Mouse (Mus musculus): ENCODE results near the gene Ube4b. TPM values are rescaled to one million over a fixed set of nuclear protein-coding genes. Genes with fewer than 3 reads are reported as not detected.

The Ube4b gene
- total and polyA plus RNA-seq, 2 experiments from 2014 or later = 47.6 to 93.3 TPM

GRCm38 (mm10) chr4:149361051-149361450, 65.5 kb downstream of the Ube4b start:
- DNase-seq = no peak

GRCm38 (mm10) chr4:149360647-149361046, 65.9 kb downstream of the Ube4b start:
- Histone ChIP-seq H3K9ac (no peak overlapping the region), H3K4me2 (ENCODE audit: low read depth) (no peak overlapping the region), H3K4me1 (ENCODE audit: insufficient read depth) (no peaks in the 10 kb centered on the region), H3K9me3 (ENCODE audit: low read length) (no peaks in the 10 kb centered on the region), H3K4me3 (ENCODE audit: low read depth, low read length) (no peak overlapping the region), H3K36me3 (ENCODE audit: insufficient read depth) (peaks cover 75% of the 10 kb centered on the region), H3K27ac (ENCODE audit: low read depth, low read length) (no peak overlapping the region), H3K27me3 (ENCODE audit: insufficient read depth, low read length) (no peaks in the 10 kb centered on the region)
- no peak for TF ChIP-seq CTCF (IDR thresholded peaks at IDR 0.05; ENCODE audit: low read depth)
- 97% methylated on average over 5 of the region's 5 CpGs for WGBS
- ATAC-seq = no peak
- no peak for DNase-seq

More at GRCm38 (mm10) chr4:149361051-149361450, 65.5 kb downstream of the Ube4b start:
- no peaks in the 10 kb centered on the region for H3K4me1 ChIP-seq (ENCODE audit: insufficient read depth)
- H3K9me3 ChIP-seq (ENCODE audit: low read length) = no peaks in the 10 kb centered on the region
- H3K36me3 ChIP-seq (ENCODE audit: insufficient read depth) = peaks cover 71% of the 10 kb centered on the region
- H3K4me2 ChIP-seq (ENCODE audit: low read depth) = no peak overlapping the region
- no peak overlapping the region for H3K9ac ChIP-seq
- no peak for ATAC-seq
- H3K27me3 ChIP-seq (ENCODE audit: insufficient read depth, low read length) = no peaks in the 10 kb centered on the region
- H3K4me3 ChIP-seq (ENCODE audit: low read depth, low read length) = no peak overlapping the region
- WGBS = 60% methylated on average over 6 of the region's 6 CpGs
- no peak for TF ChIP-seq CTCF (IDR thresholded peaks at IDR 0.05; ENCODE audit: low read depth)
- no peak overlapping the region for H3K27ac ChIP-seq (ENCODE audit: low read depth, low read length)

GRCm38 (mm10) chr4:149357982-149358381, 68.6 kb downstream of the Ube4b start:
- WGBS = 95% methylated on average over 5 of the region's 5 CpGs
- ATAC-seq (no peak), DNase-seq (no peak)
- no peaks in the 10 kb centered on the region for H3K4me1 ChIP-seq (ENCODE audit: insufficient read depth)
- no peak for TF ChIP-seq CTCF (IDR thresholded peaks at IDR 0.05; ENCODE audit: low read depth)
- no peaks in the 10 kb centered on the region for H3K27me3 ChIP-seq (ENCODE audit: insufficient read depth, low read length)
- no peaks in the 10 kb centered on the region for H3K9me3 ChIP-seq (ENCODE audit: low read length)
- no peak overlapping the region for H3K4me2 ChIP-seq (ENCODE audit: low read depth)
- no peak overlapping the region for H3K9ac ChIP-seq
- H3K36me3 ChIP-seq (ENCODE audit: insufficient read depth) = peaks cover 81% of the 10 kb centered on the region
- no peak overlapping the region for H3K4me3 ChIP-seq (ENCODE audit: low read depth, low read length)
- no peak overlapping the region for H3K27ac ChIP-seq (ENCODE audit: low read depth, low read length)

- Histone ChIP-seq H3K9ac (no peak overlapping the region), H3K36me3 (ENCODE audit: insufficient read depth) (peaks cover 84% of the 10 kb centered on the region), H3K4me1 (ENCODE audit: insufficient read depth) (no peaks in the 10 kb centered on the region), H3K4me2 (ENCODE audit: low read depth) (no peak overlapping the region), H3K4me3 (ENCODE audit: low read depth, low read length) (no peak overlapping the region), H3K27ac (ENCODE audit: low read depth, low read length) (no peak overlapping the region), H3K27me3 (ENCODE audit: insufficient read depth, low read length) (no peaks in the 10 kb centered on the region), H3K9me3 (ENCODE audit: low read length) (no peaks in the 10 kb centered on the region)
- DNase-seq (no peak), ATAC-seq (no peak)
- no peak for TF ChIP-seq CTCF (IDR thresholded peaks at IDR 0.05; ENCODE audit: low read depth)
- WGBS = 97% methylated on average over 8 of the region's 8 CpGs
Measured at GRCm38 (mm10) chr4:149354671-149355070, 71.9 kb downstream of the Ube4b start.

GRCm38 (mm10) chr4:149351596-149352150, 74.9 kb downstream of the Ube4b start:
- H3K4me1 ChIP-seq (ENCODE audit: insufficient read depth) = no peaks in the 10 kb centered on the region
- no peak for TF ChIP-seq CTCF (IDR thresholded peaks at IDR 0.05; ENCODE audit: low read depth)
- H3K27me3 ChIP-seq (ENCODE audit: insufficient read depth, low read length) = no peaks in the 10 kb centered on the region
- no peak overlapping the region for H3K4me2 ChIP-seq (ENCODE audit: low read depth)
- ATAC-seq = no peak
- H3K4me3 ChIP-seq (ENCODE audit: low read depth, low read length) = no peak overlapping the region
- 93% methylated on average over 8 of the region's 8 CpGs for WGBS
- DNase-seq = no peak
- no peak overlapping the region for H3K27ac ChIP-seq (ENCODE audit: low read depth, low read length)
- peaks cover 76% of the 10 kb centered on the region for H3K36me3 ChIP-seq (ENCODE audit: insufficient read depth)
- H3K9me3 ChIP-seq (ENCODE audit: low read length) = no peaks in the 10 kb centered on the region
- no peak overlapping the region for H3K9ac ChIP-seq

GRCm38 (mm10) chr4:149348963-149349362, 77.6 kb downstream of the Ube4b start:
- 71% methylated on average over 5 of the region's 5 CpGs for WGBS
- TF ChIP-seq CTCF (IDR thresholded peaks at IDR 0.05; ENCODE audit: low read depth) = peak; percentile 57
- ATAC-seq (peak; percentile 64), DNase-seq (no peak)
- H3K9ac ChIP-seq = no peak overlapping the region
- no peaks in the 10 kb centered on the region for H3K27me3 ChIP-seq (ENCODE audit: insufficient read depth, low read length)
- no peaks in the 10 kb centered on the region for H3K9me3 ChIP-seq (ENCODE audit: low read length)
- H3K27ac ChIP-seq (ENCODE audit: low read depth, low read length) = no peak overlapping the region
- peaks cover 79% of the 10 kb centered on the region for H3K36me3 ChIP-seq (ENCODE audit: insufficient read depth)
- no peak overlapping the region for H3K4me2 ChIP-seq (ENCODE audit: low read depth)
- no peaks in the 10 kb centered on the region for H3K4me1 ChIP-seq (ENCODE audit: insufficient read depth)
- no peak overlapping the region for H3K4me3 ChIP-seq (ENCODE audit: low read depth, low read length)

- no peak for TF ChIP-seq CTCF (IDR thresholded peaks at IDR 0.05; ENCODE audit: low read depth)
- Histone ChIP-seq H3K9ac (no peak overlapping the region), H3K36me3 (ENCODE audit: insufficient read depth) (peaks cover 81% of the 10 kb centered on the region), H3K27me3 (ENCODE audit: insufficient read depth, low read length) (no peaks in the 10 kb centered on the region), H3K4me2 (ENCODE audit: low read depth) (no peak overlapping the region), H3K27ac (ENCODE audit: low read depth, low read length) (no peak overlapping the region), H3K4me3 (ENCODE audit: low read depth, low read length) (no peak overlapping the region), H3K4me1 (ENCODE audit: insufficient read depth) (no peaks in the 10 kb centered on the region), H3K9me3 (ENCODE audit: low read length) (no peaks in the 10 kb centered on the region)
- WGBS = 85% methylated on average over 5 of the region's 5 CpGs
- no peak for ATAC-seq
- DNase-seq = no peak
Measured at GRCm38 (mm10) chr4:149345873-149346272, 80.7 kb downstream of the Ube4b start.
